Mouse (Mus musculus): Measurements from ENCODE around the gene Pla2g15.
"Not testable (repeated sequence)": the region's sequence is repeated elsewhere in the genome, so short reads cannot be mapped to it uniquely, and the experiment has no call there.

The Pla2g15 gene

DNA sequence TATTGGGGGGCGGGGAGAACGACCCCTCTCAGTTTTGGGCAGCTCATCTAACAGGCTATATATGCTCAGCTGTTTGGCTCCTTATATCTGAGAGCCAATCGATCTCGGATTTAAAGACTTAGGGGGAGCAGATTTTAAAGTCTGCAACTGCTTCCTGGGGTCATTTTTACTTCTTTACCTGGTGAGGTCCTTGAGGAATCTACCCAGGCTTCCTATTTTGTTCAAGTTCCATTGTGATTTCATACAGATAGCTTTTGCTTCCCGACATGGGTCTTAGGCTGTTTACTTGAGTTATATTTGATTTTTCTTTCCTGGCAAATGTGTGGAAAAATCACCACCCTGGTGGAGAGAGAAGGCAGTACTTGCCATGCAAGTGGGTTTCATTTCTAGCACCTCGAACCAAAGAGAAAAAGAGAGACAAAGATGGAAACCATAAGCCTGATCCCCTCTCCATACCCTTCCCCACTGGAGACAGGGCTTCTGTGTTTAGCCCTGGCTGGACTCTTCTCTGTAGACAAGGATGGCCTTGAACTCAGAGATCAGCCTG lies 19.8 kb downstream of the Pla2g15 start:
- DNase-seq = no peak

DNA sequence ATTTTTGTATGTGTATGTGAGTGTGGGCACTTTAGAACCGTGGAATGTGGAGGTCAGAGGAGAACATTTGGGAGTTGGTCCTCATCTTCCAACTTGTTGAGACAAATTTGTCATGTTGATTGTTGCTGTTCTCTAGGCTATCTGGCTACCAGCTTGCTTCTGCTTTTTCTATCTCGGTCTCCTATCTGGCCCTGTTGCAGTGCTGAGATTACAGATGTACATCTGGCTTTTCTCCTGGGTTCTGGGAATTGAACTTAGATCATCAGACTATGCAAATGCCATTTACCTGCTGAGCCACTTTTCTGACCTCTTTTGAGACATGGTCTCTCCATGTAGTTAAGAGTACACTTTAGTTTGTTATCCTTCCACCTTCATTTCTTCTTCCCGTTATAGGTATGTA lies 23.4 kb downstream of the Pla2g15 start:
- no peak for DNase-seq

DNA sequence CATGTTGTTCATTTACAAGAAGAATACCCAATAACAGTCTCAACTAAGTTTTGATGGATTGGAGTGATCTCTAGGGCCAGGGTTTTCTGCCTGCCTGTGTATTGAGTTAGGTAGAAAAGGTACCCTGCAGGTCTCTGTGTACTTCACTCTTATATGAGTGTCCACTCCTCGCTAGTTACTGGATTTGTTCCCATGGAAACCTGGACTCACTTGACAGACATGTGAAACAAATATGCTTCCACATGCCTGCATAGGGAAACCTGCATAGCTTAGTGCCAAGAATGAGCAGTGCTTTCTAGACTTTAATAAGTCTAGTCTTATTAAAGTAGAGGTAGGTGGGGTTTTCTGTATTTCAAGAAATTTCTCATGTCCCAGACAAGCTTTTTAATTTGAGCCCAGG lies 26.7 kb downstream of the Pla2g15 start:
- DNase-seq = no peak

DNA sequence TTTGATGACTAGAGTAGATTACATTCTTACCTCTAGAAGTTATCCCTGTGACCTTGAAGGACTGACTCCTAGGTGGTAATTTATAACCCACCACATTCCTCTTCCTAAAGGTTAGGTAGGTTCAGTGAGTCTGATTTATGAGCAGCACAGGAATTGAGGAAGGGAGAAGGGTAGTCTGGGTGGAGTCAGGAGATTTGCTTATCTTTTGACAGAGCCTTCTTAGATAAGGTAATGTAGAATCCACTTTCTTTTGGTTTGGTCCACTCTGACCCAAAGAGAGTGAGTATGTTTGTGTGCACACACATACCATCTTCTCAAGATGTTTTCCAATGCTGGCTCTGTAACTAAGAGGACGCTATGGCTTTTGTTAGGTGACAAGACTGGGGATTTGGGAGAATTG lies 27.4 kb downstream of the Pla2g15 start:
- DNase-seq = no peak

DNA sequence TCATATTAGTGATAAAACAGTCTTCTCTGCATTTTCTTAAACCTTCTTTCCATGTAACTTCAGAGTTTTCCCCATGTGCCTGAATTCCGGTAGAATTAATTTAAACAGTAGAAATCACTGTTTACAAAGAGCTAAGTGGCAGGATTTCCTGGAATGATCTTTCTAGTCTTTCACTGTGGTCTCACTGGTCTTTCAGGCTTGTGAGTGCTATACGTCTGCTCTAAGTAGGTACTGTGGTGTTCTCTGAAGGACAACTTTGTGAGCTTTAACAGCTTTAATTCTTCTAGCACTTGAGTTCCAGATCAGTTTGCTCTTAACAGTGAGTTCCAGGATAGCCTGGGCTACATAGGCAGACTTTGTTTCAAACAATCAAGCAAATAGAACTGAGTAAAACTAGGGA lies 28.2 kb downstream of the Pla2g15 start:
- no peak for DNase-seq

DNA sequence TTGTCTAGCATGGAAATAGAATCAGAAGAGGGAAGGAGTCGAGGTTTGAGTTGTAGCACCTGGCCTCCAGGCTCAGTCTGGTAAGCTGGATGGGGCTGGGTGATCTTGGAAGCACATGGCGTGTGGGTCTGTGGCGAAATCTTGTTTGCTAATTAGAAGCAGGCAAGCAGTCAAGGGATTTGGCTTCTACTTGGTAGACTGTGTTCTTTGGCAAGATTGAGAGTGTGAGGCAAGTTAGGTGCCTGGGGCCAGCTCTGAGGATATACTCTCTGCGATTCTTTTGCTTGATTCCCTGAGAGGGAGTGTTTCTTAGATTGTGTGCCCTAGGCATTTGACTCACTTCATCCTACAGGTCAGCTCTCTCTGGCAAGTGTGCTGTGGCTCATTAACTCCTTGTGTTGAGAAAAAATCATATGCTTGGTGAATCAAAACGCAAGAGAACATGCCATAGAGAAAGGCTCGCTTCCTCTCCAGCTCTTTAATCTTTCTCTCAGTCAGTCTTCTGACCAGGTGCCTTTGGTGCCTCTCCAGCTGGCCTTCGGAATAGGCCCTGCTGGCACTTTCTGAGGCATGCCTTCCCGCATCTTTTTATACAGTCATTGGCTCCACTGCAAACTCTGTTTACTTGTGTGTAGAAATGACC lies 35.5 kb downstream of the Pla2g15 start:
- DNase-seq = peak; percentile 40

DNA sequence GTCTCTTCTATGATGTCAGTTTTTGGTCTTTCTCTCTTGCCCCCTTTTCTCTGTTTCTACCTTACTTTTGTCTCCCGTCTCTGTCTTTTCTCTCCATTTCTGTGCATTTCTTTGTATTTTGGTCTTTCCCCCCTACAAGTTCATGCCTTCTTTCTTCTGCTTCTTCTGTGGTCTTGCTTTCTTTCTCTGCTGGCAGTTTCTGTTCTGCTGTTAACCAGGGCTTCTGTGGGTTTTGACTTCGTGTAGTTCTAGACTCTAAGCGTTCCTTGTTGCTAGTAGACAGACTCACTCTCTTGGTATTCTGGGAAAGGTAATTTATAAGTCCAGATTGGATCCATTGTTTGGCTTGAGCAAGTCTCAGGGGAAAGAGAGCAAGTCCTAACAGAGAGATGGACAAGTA lies 36.2 kb downstream of the Pla2g15 start:
- DNase-seq = no peak

DNA sequence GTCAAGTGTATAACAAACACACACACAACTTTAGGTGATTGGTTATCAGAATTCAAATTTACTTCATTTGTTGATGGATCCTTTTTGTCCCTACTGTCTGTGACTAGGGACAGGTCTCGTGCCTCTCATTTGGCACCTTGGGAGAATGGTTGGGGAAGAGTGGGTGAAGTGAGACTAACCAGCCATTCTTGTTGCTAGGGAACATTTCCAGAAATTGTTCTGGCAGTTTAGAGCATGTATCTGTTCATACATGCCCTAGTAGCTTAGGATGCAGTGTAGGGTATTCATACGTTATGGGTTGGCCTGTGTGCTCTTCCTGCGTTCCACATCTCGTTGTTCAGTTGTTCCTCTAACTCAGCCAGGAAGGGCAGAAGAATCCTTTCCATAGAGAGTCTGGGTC lies 39.0 kb downstream of the Pla2g15 start:
- no peak for DNase-seq

DNA sequence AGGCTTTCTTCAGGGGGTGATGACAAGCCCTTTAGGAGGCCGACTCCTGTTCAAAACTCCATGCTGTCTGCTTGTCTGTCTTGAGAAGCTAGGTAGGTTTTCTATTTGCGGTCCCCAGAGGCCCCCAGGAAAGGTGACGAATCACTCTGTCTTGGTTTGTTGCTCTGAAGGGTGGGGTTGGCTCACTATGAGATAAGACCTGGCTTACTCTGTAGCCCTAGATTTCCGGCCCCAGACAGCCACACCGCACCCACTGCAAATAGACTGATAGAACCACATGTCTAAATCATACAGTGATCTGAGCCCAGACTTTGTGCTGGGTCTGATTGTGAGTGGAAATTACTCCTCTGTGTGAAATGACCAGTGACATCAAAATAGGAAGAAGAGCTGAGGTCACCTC lies 41.4 kb downstream of the Pla2g15 start:
- DNase-seq = no peak

DNA sequence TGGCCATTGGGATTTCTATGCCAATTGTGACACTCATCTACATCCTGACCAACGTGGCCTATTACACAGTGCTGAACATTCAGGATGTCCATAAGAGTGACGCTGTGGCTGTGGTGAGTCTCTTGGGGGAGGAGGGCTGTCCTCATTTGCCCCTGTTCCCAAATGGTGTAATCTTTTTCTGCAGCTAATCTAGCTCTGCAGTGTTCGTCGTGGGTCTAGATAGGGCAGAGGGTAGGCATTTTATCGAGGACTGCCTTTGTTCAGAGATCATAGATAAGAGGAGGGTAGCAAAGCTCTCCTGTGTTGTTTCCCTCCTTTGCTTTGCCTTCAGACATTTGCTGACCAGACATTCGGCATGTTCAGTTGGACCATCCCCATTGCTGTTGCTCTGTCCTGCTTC lies 43.0 kb downstream of the Pla2g15 start:
- DNase-seq = no peak

DNA sequence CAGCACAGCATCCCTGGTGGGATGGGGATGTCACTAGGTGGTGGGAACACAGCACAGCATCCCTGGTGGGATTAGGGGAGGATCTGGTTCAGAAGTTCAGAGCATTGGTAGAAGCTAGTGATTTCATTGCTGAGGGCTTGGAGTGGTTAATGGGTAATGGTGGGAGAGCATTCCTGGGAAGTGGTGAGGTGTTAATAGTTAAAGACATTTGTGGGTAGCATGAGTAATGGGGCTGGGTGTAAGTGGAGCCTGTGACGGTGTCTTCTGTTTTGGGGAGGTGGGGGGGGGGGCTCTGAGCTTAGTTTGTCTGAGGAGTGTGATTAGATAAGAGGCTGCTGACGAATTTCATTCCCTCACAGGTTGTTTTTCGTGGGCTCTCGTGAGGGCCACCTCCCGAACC lies 43.9 kb downstream of the Pla2g15 start:
- DNase-seq = no peak

DNA sequence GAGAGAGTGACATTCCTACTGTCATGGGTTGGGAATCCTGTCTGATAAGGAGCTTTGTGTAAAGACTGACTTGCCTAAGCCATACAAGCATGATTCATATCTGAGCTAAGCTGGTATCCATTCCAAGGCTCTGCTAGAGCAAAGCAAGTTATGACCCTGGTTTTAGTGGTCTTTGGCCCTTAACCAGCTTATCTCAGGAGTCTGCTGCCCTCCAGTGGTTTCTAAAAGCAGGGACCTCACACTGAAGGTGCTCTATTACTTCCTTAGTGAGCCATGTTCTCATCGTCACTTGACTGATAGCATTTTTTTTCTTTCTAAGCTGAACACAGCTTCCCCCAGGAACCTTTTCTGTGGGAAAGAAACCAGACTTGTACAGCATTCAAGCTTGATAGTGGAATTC lies 48.5 kb downstream of the Pla2g15 start:
- DNase-seq = no peak

DNA sequence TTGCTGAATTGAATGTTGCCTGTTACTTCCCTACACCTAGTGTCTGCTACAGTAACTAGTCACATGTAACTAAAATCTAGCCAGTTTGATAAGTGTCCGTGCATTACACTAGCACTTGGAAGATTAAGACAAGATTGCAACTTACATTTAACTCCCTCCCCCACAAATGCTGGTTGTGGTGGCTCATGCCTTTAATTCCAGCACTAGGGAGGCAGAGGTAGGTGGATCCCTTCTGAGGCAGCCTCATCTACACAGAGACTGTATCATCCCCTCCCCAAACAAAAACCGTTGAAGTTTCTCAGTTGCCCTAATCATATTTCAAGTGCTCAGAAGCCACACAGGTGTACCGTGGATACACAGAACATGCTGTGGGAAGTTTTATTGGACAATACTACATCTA lies 49.4 kb downstream of the Pla2g15 start:
- not testable (repeated sequence) for DNase-seq

DNA sequence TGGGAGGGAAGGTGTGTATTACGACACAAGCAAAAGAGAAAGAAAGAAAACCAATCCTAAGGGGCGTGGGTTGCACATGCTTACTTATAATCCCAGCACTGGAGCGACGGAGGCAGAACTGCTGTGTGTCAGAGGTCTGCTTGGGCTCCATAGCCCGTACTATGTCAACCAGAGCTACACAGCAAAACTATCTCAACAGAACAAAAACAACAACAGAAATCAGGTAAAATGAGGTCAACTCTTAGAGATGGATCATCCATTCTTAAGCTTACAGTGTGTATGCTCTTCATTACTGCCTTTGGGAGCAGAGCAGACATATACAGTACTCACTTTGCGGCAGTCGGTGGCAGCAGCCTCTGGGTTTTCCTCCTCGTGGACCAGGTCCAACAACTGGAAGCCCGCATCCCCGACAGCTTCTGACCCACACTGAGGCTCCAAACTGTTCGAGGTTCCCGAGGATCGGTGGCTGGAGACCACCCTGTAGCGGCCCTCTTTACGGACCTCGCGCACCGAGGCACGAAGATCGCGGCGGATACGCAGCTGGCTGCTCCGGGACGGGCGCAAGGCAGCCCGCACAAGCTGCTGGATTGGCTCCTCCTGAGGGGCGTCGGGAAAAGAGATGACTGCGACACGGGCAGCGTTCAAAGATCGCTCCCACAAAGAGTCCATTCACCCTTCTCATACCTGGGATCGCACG lies 60.0 kb downstream of the Pla2g15 start:
- peak; percentile 54 for DNase-seq

DNA sequence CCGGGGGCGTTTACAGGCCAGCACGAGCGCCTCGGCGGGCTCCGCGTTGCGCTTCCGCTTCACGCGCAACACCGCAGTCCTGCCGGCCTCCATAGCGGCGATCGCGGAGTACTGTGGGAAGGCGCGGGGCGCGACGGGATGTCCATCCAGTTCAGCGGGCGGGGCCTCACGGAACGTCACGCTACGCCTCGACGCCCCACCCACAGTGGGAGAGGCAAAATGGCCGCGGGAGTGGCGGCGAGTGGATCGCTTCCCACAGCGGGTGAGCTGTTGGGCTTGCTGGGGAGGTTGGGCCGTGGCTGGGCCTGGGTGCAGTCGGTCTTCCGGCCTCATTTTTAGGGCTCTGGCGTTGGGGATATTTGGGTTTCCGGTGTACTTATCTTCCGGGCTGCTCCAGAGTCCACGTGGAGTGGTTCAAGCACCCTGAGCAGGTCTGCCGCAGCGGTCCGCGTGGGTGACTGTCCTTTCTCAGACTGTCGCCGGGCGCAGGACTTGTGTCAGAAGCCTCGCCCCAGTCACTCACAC lies 60.7 kb downstream of the Pla2g15 start, which contains the start of the genes Slc7a6os and Prmt7:
Gene Slc7a6os, minus strand, starts transcription at position 115 of the 525 bp plus-strand sequence.
Gene Prmt7, plus strand, starts transcription at position 116 of the 525 bp plus-strand sequence.
- DNase-seq = peak; percentile 93

DNA sequence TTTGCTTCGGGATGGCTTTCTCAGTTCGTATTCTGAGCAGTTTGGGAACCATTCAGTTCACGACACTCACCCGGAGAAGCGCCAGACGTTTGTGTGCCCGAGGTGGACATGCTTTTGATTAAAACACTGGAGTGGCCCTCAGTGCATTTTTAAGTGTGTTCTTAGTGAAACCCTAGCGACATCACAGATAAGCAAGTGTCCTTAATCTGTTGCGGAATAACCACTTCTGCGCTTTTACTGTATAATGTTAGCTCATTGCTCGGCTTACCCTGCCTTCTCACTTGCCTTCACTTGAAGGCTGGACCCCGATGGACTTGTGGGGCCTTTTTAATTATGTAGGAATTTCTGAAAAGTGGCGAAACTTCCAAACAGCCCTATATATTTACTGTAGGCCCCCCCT lies 61.2 kb downstream of the Pla2g15 start:
- no peak for DNase-seq

DNA sequence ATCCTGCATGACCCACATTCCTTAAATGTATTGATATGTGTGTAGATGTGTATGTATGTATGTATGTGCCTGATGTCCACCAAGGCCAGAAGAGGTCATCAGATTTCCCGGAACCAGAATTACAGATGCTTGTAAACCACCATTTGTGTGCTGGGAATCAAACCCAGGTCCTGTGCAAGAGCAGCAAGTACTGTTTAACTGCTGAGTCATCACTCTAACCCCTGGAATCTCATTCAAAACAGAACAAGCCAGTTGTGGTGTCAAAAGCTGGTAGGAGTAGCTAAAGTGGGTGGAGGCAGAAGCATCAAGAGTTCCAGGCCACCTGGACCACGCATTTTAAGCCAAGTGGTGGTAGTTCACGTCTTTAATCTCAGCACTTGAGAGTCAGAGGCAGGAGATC lies 63.8 kb downstream of the Pla2g15 start:
- DNase-seq = no peak
